Mouse (Mus musculus): ENCODE results near the gene Col25a1.
A peak's percentile ranks its signal among the peaks of the same experiment; 100 is the strongest.

Col25a1 gene

GRCm38 (mm10) chr3:130574652-130575051 is 443.4 kb downstream of the Col25a1 start:
- peak; percentile 58 for DNase-seq (ENCODE audit: low read depth, low spot score)

- peak; percentile 43 for DNase-seq (ENCODE audit: low read depth, low spot score)
Measured at GRCm38 (mm10) chr3:130576683-130577082, 445.4 kb downstream of the Col25a1 start.

- DNase-seq (ENCODE audit: low read depth, low spot score), result peak; percentile 37
Measured at GRCm38 (mm10) chr3:130579501-130579900, 448.2 kb downstream of the Col25a1 start.

- no peak for DNase-seq (ENCODE audit: low read depth, low spot score)
Measured at GRCm38 (mm10) chr3:130581577-130581976, 450.3 kb downstream of the Col25a1 start.

- DNase-seq (ENCODE audit: low read depth, low spot score), result no peak
Measured at GRCm38 (mm10) chr3:130582903-130583664, 451.8 kb downstream of the Col25a1 start.

GRCm38 (mm10) chr3:130584007-130584406 is 452.7 kb downstream of the Col25a1 start:
- no peak for DNase-seq (ENCODE audit: low read depth, low spot score)

GRCm38 (mm10) chr3:130595050-130595449 is 463.7 kb downstream of the Col25a1 start:
- no peak for DNase-seq (ENCODE audit: low read depth, low spot score)

- DNase-seq (ENCODE audit: low read depth, low spot score), result no peak
Measured at GRCm38 (mm10) chr3:130601491-130601890, 470.2 kb downstream of the Col25a1 start.

- DNase-seq (ENCODE audit: low read depth, low spot score), result no peak
Measured at GRCm38 (mm10) chr3:130607924-130608323, 476.6 kb downstream of the Col25a1 start.

- DNase-seq (ENCODE audit: low read depth, low spot score), result no peak
Measured at GRCm38 (mm10) chr3:130614444-130614843, 483.1 kb downstream of the Col25a1 start.

- DNase-seq (ENCODE audit: low read depth, low spot score), result no peak
Measured at GRCm38 (mm10) chr3:130615625-130616024, 484.3 kb downstream of the Col25a1 start.

- DNase-seq (ENCODE audit: low read depth, low spot score), result peak; percentile 36
Measured at GRCm38 (mm10) chr3:130617439-130617898, 486.2 kb downstream of the Col25a1 start, which contains the start of gene Etnppl. Gene Etnppl (plus strand): TSS chr3:130617448.

- no peak for DNase-seq (ENCODE audit: low read depth, low spot score)
Measured at GRCm38 (mm10) chr3:130620517-130621146, 489.3 kb downstream of the Col25a1 start.

GRCm38 (mm10) chr3:130628358-130628757 is 497.1 kb downstream of the Col25a1 start:
- no peak for DNase-seq (ENCODE audit: low read depth, low spot score)

GRCm38 (mm10) chr3:130633859-130634258 is 502.6 kb downstream of the Col25a1 start:
- DNase-seq (ENCODE audit: low read depth, low spot score), result no peak

GRCm38 (mm10) chr3:130646110-130646810 is 515.0 kb downstream of the Col25a1 start:
- DNase-seq (ENCODE audit: low read depth, low spot score), result no peak
